Mouse (Mus musculus) spleen, adult 2 months (tissue): ENCODE results near the gene Crx.

Experiments used
- CTCF ChIP-seq: fragments of 200-500 bp; IDR thresholded peaks from 2 replicates; pipeline ENCODE4 v1.5.1; 2011; ENCODE audit warnings: mild to moderate bottlenecking, inconsistent platforms; ENCODE audit not compliant: insufficient read depth, insufficient read length, insufficient replicate concordance; ENCODE audit errors: extremely low read depth
- POLR2A ChIP-seq: fragments of 200-500 bp; IDR thresholded peaks from 2 replicates; pipeline ENCODE4 v1.6.1; 2011; ENCODE audit warnings: low read depth, low read length, inconsistent platforms

DNA sequence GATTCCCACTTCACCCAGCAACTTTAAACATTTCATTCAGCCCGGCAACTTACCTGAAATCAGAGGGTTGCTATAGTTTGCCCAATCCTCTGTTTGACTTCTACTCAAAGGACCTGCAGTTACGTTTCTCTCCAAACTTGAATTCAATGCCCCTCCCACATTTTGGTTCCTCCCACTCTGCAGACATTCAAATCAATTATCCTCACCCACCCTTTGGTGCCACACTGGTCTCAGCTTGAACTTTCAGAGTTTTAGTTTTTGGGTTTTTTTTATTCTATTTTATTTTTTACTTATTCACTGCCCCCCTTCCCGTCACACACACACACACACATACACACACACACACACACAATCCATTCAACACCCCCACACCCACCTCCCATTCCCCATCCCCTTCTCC is 40.2 kb downstream of the Crx start, which contains the start of gene Obox6:
- TF ChIP-seq CTCF, result no peak
- TF ChIP-seq POLR2A, result no peak
